Mouse (Mus musculus): ENCODE measurements around the gene Phldb2.

Phldb2 gene

GRCm38 (mm10) chr16:45893796-45894195 is 59.6 kb downstream of the Phldb2 start:
- DNase-seq (ENCODE audit: low spot score in 2 of 2), result no peak

DNA sequence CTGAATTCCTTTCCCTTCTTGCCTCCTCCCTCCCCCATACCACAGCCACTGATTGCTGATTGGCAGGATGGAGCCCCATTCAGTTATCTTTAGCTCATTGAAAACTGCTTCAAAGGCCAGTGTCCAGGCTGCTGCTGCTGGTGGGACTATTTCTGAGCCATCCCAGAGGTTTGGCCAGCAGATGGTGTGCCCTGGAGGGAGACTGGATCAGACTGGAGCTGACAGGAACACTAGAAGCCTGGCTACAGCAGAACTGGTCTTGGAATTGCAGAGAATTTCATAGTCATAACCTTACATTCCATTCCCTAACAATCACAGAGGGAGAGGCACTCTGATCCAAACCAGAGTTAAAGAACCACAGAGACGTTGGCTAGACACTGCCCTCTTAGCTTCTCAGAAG is 60.5 kb downstream of the Phldb2 start:
- DNase-seq (ENCODE audit: low spot score in 2 of 2), result no peak

DNA sequence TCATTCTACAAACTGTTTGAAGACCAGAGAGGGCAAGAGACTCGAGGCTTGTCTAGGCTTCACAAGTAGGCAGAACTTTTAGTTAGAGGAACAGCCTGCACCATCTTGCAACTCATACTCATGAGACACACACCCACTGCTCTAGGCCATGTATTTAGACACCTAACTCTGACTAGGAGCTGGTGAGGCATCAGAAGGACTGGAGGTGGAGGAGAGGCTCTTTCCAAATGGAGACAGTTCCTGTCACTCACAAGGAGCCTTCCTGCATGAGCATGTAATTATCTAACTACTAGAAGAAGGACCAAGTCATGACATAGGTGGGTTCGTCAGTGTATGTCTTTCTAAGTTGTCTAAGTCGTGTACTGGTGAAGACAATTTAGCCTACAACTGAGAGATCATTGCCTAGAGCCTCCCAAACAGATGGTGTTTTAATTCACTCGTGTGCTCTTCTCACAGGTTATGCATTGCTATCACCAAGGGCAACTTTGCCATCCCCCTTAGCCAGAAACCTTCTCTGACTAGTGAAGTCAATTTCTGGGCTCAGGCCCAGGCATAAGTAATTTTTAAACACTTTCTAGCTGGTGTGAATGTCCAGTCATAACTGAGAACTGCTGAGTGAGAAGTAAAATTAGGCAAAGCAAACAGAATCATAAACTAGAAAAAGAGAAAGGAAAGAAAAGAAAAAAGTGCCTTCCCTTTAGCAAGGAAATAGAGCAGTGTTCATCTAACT is 62.8 kb downstream of the Phldb2 start:
- DNase-seq (ENCODE audit: low spot score in 2 of 2), result no peak

DNA sequence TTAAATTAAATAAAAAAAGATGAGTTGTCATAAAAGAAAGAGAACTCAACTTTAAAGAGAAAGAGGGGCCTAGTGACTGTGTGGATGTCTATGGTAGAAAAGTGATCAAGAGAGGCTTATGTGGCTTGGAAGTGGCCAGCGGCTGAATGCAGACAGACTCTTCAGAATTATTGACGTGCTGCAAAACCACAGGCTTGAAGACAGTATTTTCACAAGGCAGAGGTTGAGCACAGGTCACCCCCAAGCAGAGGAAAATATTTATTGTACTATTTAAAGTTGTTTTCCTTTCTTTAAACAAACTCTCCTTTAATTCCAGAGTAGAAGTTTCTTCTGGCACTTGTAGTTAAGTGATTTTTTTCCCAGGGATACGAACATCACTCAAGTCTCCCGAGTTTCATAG is 63.8 kb downstream of the Phldb2 start:
- no peak for DNase-seq (ENCODE audit: low spot score in 2 of 2)

DNA sequence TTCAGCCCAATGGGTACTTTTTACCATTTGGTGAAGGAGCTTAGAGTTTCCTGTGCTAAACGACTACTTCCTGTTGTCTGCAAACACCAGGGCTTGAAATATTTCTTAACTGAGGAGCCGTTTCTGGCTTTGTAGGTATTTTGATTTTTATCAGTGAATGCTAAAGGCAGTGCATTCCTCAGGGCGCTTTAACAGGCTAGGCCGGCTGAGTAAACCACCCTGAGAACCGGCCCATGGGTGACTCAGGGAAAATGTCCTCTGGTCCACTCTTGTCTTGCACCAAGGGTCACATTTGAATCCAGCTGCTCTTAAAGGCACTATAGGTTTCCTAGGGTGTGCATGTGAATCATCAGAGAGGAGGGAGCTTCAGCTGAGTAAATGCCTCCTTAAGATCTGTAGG is 66.8 kb downstream of the Phldb2 start:
- DNase-seq (ENCODE audit: low spot score in 2 of 2), result no peak

- no peak for DNase-seq (ENCODE audit: low spot score in 2 of 2)
Measured at GRCm38 (mm10) chr16:45884194-45884593, 69.2 kb downstream of the Phldb2 start.

DNA sequence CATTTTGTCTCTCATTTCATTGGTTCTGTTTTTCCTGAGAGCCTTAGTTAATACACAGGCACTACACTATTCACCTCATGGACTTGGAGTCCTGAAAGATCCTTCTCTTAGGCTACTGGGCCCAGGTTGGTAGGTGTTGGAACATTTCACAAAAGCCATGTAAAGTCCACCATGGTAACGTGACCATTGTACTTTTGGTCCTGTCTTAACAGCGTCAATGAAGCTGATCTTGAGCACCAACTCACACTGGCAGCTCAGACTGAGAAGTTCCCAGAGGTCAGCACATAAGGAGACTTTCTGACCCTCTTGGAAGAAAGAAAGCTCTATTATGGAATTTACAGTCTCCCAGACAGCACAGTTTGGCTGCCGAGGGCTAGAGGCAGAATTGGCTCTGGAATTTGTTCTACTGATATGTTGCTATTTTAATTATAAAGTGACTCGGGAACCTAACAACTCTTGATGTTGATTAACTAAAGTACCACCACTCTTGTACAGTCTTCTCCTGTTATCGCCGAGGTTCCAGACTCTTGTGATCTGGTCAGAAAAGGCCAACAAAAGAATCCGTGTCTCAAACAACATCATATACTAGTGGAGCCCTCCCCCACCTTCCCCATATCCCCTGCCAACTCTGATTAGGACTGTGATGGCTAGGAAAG is 72.1 kb downstream of the Phldb2 start:
- no peak for DNase-seq (ENCODE audit: low spot score in 2 of 2)

GRCm38 (mm10) chr16:45880101-45880751 is 73.2 kb downstream of the Phldb2 start:
- DNase-seq (ENCODE audit: low spot score in 2 of 2), result no peak

- no peak for DNase-seq (ENCODE audit: low spot score in 2 of 2)
Measured at GRCm38 (mm10) chr16:45877739-45878138, 75.7 kb downstream of the Phldb2 start.

DNA sequence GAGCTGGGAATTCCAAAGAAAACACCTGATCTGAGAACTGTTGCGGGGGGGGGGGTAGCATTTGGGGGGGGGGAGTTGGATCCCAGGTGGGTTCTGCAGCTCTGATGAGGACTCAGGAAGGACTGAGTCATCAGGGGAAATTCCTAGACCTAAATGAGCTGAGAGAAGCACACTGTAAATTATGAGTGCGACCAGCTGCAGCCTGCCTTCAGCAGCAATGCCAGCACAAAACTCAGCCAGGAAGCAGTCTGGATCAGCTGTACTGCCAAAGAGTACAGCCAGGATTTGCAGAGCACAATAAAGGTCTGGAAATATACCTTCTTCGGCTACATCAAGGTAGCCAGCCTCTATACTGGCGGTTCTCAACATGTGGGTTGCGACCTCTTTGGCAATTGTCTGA is 76.2 kb downstream of the Phldb2 start:
- no peak for DNase-seq (ENCODE audit: low spot score in 2 of 2)

DNA sequence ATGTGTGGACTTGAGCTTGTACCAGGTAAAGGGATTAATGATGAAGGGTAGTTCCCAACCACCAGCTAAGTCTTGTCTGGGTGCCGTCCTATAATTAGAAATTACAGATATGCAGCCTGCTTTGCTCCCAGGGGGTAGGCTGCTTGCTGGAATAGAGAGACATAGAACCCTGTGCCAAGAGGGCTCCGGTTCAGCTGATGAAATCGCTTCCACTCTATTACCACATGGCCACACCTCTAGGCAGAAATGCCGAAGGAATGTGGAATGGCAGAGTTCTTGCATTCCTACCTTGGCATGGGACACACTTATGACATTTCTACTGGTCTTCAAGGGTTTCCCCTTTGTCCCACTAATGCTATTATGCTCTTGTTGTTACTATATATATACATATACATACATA is 80.0 kb downstream of the Phldb2 start:
- DNase-seq (ENCODE audit: low spot score in 2 of 2), result no peak

DNA sequence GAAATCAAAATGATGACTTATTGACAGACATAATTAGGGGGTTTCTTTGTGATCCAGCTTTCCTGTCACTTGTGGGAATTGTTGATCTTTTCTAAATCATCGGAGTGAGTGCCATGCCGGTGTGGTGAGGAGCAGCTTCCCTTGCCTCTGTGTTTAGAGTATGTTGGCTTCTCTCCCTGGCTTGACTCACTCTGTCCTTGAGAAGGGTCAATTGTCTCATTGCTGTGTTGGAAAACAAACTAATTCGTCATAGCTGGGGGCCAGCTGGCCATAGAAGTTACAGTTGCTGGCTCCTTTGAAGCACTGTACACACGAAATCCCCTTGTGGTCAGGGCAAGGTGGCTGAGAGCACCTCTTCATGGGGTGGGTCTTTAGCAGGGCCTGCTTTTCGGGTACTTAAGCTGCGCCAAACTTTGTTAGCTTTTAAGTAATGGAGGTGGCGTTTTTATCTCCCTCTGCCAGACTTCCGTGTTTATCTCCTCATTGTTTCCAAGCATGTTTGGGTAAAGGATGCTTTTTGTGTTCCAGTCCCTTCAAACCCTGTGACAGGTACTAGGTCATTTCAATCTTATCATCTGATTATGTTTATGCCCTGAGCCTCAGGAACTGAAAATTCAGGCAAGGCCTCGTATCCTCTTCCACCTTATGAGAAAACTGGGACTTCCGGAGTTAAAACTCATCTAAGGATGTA is 82.0 kb downstream of the Phldb2 start:
- no peak for DNase-seq (ENCODE audit: low spot score in 2 of 2)

- DNase-seq (ENCODE audit: low spot score in 2 of 2), result no peak
Measured at GRCm38 (mm10) chr16:45870651-45871050, 82.7 kb downstream of the Phldb2 start.

DNA sequence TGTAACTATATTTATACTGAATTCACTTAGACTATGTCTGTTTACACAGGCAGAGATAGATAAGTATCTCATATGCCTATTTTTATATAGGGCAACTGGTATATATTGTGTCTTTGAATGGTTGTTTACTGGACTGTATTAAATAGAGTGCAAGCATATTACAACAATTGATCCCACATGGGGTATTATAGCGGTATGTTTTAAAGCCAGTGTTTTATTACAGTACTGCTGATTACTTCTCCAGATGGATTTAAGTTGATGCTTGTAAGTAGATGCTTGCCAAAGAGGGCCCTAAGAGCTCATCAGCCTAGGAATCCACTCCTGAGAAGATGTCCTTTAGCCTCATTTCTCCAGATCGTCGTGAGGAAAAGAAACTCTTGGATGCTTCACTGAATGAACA is 84.4 kb downstream of the Phldb2 start:
- DNase-seq (ENCODE audit: low spot score in 2 of 2), result no peak

DNA sequence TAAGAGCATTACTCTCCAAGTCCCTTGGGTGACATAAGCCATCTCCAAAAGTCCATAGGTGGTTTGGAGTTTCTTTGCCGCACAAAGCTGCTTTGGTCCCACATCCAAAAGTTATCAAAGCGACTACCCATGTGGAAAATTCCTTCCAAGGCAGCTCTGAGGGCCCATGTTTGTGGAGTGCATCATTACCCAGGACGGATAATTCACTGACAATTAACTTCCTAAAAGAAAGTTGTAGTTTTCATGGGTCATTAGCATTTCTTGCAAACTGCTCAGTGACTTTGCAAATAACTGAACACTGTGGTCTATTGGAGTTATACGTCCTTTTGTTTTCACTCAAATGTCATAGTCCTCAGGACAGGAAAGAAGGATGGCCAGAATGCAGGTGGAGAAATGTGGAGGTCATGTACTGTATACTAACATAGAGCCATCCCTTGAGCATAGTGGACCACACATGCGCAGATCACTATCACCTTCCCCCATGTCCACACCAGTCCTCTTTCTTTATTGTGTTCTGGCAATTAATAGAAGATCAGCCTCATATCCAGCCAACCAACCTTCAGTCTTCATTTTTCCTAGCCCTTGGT is 96.0 kb downstream of the Phldb2 start:
- DNase-seq (ENCODE audit: low spot score in 2 of 2), result no peak

DNA sequence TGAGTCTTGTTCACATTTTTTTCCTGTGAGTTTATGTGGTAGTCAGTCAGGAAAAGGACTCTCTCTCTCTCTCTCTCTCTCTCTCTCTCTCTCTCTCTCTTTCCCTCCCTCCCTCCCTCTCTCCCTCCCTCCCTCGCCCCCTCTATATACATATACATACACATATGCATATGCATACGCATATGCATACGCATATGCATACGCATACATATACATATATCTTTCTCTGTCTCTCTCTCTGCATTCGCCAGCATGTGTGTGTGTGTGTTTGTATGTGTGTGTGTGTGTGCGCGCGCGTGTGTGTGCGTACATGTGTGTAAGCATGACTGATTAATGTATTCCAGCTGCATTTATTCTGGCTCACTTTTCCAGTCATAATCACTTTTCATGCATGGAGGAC is 98.9 kb downstream of the Phldb2 start:
- no peak for DNase-seq (ENCODE audit: low spot score in 2 of 2)

DNA sequence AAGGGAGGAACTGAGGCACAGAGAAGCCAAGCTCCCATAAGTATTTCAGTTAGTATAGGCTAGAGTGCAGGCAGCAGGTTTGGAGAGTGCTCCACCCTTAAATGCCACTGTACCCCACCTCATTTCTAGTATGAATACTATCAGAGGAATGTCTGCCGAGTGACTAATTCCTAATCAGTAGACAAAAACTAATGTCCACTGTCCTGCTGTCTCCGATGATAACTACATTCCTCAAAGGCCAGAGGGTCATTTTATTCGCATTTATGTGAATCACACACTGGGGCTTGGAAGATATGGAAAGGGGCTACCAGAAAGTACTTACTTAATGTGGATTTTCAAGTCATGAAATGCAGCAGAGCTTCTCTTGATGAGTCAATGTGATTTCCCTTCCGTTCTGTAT is 104.4 kb downstream of the Phldb2 start:
- no peak for DNase-seq (ENCODE audit: low spot score in 2 of 2)

DNA sequence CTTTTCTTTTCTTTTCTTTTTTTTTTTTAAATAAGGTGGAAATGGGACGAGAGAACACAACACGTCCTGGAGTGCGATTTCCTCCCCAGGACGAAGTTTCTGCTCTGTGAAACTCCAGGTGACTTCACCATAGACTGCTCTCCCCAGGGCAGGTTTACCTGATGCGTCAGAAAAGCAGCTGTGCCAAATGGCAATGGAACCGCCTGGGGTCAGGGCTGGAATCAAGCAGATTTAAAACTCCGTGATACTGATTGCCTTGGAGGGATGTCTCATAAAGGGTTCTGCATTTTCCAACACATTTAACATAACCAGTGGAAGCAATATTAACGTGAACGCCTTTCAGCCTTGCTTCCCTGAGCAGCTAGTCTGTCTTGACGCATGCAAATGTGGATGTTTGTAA is 108.5 kb downstream of the Phldb2 start:
- DNase-seq (ENCODE audit: low spot score in 2 of 2), result no peak

GRCm38 (mm10) chr16:45844049-45844780 is 109.2 kb downstream of the Phldb2 start:
- DNase-seq (ENCODE audit: low spot score in 2 of 2), result peak in 1 of 2 experiments; percentile 38

GRCm38 (mm10) chr16:45843351-45843891 is 110.0 kb downstream of the Phldb2 start:
- no peak for DNase-seq (ENCODE audit: low spot score in 2 of 2)

GRCm38 (mm10) chr16:45842440-45842839 is 111.0 kb downstream of the Phldb2 start:
- no peak for DNase-seq (ENCODE audit: low spot score in 2 of 2)
